Mouse (Mus musculus): ENCODE measurements around the gene Focad. TPM values are rescaled to one million over a fixed set of nuclear protein-coding genes. Genes with fewer than 3 reads are reported as not detected.
A peak's percentile ranks its signal among the peaks of the same experiment; 100 is the strongest.

Gene Focad
- total RNA-seq, 2 experiments from 2014 or later: 43.5 to 50.1 TPM

GRCm38 (mm10) chr4:88138366-88138917 lies 44.0 kb downstream of the Focad start:
- DNase-seq (ENCODE audit: extremely low spot score in 1 of 2, low spot score in 2 of 2): no peak
- intact Hi-C loops (cut with DNase I): no loop called here

GRCm38 (mm10) chr4:88149462-88149861 lies 55.0 kb downstream of the Focad start:
- no peak for DNase-seq (ENCODE audit: extremely low spot score in 1 of 2, low spot score in 2 of 2)

GRCm38 (mm10) chr4:88155490-88156160 lies 61.2 kb downstream of the Focad start:
- intact Hi-C loops (cut with DNase I): loop anchor here (5.0 kb wide), 1 partner anchor 63 kb away; the partner anchor contains the start of gene Focad
- no peak for DNase-seq (ENCODE audit: extremely low spot score in 1 of 2, low spot score in 2 of 2)

More at GRCm38 (mm10) chr4:88149462-88149861, 55.0 kb downstream of the Focad start:
- intact Hi-C loops (cut with DNase I): no loop called here

GRCm38 (mm10) chr4:88156961-88157360 lies 62.5 kb downstream of the Focad start:
- no peak for DNase-seq (ENCODE audit: extremely low spot score in 1 of 2, low spot score in 2 of 2)
- intact Hi-C loops (cut with DNase I): loop anchor here (5.0 kb wide), 1 partner anchor 65 kb away; the partner anchor contains the start of gene Focad

- intact Hi-C loops (cut with DNase I): loop anchor here (5.0 kb wide), 1 partner anchor 65 kb away; the partner anchor contains the start of gene Focad
- no peak for DNase-seq (ENCODE audit: extremely low spot score in 1 of 2, low spot score in 2 of 2)
Measured at GRCm38 (mm10) chr4:88157644-88158043, 63.2 kb downstream of the Focad start.

- no peak for DNase-seq (ENCODE audit: extremely low spot score in 1 of 2, low spot score in 2 of 2)
- intact Hi-C loops (cut with DNase I): loop anchor here (5.0 kb wide), 1 partner anchor 67 kb away; the partner anchor contains the start of gene Focad
Measured at GRCm38 (mm10) chr4:88159256-88159655, 64.8 kb downstream of the Focad start.

DNA sequence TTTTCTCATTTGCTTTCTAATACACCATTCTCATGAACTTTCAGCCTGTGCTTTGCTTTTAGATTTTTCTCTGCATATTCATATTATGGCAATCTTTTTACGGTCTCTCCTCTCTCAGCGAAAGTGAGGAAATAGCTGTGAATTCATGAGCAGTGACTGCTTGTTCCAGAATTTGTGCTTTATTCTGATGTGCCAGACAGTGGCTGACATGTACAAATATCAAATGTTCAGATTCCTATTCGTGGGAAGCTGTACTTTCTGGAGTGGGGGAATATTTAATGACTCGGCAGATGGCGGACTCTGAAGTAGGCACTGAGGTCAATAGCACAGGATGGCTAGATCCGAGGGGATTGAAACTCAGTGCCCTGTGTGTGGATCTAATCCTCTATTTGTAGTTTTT lies 65.3 kb downstream of the Focad start:
- intact Hi-C loops (cut with DNase I): loop anchor here (5.0 kb wide), 1 partner anchor 67 kb away; the partner anchor contains the start of gene Focad
- DNase-seq (ENCODE audit: extremely low spot score in 1 of 2, low spot score in 2 of 2): no peak

DNA sequence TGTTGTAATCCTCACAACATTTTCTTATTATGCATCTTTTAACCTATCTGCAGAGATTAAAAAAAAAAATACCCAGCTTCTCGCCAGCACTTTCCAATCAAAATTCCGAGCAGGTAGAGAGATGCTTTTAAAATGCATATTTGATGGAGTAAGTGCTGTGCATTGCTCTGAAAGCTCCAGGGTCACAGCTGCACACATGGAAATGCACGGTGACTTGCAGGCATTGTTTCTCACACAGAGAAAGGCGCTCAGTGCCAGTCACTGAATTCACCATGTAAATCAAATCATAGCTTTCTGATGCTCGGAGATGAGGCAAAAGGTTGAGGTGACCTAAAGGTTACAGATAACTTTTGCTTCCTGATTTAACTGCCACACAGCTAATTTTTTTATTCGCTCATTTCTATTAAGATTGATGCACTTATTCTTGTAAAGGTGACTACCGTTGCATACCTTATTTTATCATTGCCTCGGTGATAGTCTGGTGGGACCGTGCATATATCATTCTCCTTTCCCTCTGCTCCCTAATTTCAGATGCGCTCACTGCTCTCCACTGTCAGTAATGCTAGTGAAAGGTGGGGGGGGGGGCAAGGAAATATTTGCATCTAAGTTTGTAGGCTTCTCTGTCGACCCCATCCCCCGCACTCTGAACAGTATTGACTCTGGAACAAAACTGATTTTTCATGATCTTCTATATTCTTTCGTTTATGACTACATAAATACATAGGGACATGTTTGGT lies 69.2 kb downstream of the Focad start:
- intact Hi-C loops (cut with DNase I): no loop called here
- DNase-seq (ENCODE audit: extremely low spot score in 1 of 2, low spot score in 2 of 2): no peak

DNA sequence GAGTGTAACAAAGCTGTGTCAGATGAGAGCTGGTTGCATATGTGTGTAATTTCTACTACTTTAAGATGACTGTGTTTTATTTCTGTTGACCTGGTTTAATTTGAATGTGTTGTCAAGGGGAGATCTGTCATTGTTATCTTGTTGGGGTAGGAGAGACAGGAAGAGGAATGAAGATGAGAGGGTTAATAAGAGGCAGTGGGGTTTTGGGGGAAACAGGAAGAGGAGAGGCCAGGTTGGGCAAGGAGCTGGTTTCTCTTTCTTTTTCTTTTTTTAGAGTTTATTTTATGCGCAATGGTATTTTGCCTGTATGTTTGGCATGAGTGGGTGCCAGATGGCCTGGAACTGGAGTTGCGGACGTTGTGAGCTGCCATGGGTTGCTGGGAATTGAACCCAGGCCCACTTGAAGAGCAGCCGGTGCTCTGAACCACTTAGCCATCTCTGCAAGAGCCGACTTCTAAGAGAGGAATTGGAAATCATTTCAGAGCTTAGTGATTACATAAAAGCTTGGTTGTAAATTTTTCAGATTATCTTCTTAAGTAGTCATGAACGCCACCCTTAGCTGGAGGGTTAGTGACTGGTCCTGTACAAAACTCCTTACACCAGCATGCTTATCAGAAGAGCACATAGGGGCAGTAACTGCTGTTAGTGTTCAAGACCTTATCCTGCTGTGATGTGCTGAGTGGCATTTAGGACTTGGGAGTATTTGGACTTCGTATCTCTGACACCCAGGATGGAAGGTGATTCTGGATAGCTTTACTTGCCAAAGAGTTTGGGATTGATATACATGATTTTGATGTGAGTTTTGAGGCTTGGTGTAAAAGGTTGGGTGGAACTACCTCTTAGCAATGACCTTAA lies 72.8 kb downstream of the Focad start:
- intact Hi-C loops (cut with DNase I): no loop called here
- DNase-seq (ENCODE audit: extremely low spot score in 1 of 2, low spot score in 2 of 2): no peak

DNA sequence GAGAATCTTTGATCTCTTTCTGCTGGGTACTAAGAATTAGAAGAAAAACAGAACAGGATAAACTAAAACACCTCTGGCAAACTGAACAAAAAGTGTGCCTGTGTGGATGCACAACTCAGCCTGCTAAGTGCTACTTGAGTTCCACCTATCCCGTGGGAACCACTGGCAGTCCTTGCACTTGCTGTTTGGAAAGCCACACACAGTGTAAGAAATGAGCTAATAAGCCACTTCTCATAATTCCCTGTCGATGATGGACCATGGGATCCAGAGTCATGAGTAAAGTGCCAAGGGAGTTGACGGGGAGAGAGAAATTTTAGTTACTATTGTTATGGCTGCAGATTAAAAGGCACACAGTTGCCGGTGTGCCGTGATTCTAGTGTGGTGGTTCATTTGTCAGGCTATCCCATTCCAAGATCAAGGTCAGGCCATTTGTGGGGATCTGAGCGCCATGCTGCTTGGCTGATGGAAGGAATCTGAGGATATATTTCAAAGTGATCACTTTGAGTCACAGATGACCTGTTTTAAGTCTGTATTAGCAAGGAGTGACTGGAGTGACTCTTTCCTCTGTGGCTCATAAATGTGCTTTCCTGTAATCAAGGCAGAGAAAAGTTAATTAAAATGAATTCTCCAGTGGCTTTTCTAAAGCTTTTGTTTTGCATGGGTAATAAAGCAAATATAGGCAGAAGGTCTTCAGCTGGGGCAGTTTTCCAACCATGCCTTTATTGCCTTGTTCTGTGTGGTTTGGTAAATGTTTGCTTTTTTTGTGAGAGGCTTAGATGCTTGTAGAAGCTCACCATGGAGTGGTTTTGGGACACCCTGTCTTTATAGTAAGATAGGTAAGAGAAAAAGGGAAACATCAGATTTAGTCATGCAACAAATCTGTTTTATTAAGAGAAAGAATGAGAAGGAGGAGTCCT lies 80.9 kb downstream of the Focad start:
- intact Hi-C loops (cut with DNase I): no loop called here

DNA sequence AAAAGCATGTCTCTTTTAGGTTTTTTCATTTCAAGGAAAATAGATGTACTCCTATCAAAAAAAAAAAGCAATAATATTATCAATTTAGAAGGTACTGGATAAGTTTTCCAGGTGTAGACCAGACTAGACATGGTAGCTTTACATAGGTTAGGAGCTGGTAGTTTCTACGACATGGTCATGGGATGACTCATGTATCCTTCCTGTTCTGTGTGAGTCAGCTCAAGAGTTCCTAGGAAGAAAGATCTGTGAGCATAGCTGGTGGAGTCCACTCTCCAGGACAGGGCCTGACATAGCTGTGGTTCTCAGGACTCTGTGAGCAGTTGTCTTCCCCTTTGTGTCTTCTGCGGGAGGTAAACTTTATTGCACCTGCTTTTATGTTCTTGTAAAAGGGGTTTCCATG lies 84.9 kb downstream of the Focad start:
- intact Hi-C loops (cut with DNase I): no loop called here
- DNase-seq (ENCODE audit: extremely low spot score in 1 of 2, low spot score in 2 of 2): no peak

More for the DNA sequence above, 80.9 kb downstream of the Focad start:
- no peak for DNase-seq (ENCODE audit: extremely low spot score in 1 of 2, low spot score in 2 of 2)

DNA sequence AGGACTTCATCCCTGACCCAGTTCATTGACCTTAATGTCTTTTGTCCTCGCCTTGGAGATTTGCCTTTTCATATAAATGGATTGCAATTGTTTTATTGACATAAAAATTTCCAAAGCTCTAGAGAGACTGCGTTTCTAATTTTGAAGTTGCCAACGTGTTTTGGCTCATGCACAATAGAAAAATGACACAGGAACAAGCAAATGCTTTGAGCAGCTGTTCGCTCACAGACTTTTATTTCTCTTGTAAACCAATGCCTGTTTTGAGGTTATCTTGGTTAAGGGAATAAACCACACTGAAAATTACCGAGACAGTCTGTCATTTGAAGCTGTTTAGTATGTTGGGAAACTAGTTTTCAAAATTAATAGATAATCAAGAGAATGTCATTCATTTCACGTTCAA lies 89.9 kb downstream of the Focad start:
- no peak for DNase-seq (ENCODE audit: extremely low spot score in 1 of 2, low spot score in 2 of 2)
- intact Hi-C loops (cut with DNase I): no loop called here

DNA sequence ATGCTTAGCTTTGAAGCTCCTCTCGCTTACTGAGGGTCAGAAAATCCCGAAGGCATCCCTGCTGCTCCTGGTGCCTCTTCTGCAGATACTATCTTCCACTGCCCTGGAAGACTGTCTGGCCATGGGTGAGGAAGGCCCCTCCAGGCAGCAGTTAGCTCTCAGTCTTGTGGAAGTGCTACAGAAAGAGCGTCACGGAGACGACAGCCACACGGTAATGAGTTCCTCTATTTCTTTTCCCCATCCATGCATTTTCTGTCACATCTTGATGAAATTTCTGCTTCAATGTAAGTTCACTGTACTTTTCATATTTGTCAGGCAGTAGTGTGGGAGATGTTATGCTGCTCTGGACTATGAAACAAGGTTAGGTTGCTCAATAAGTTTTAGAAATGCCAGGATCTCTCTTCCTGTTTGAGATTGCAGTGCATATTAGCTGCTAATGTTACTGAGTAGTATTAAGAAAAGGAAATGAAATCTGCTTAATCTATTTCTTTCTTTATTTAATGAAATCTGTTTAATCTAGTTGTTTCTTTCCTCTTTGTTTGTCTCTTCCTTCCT lies 91.5 kb downstream of the Focad start:
- intact Hi-C loops (cut with DNase I): no loop called here
- no peak for DNase-seq (ENCODE audit: extremely low spot score in 1 of 2, low spot score in 2 of 2)

DNA sequence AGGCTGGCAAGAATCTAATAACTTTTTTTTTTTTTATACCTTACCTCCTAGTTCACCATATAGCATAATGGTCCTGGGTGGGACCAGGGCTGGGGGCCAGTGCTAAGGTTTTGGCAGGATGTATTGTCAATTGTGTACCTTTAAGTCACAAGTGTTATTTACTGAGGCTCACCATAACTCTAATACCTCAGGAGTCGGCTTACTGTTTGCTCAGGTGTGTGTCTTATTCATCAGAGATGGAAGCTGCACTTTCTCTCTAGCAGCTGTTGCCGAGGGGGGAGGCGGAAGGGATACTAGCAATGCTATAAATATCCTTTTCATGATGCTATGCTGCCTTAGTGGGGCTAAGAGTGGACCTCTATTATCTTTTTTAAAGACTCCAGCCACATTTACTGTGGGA lies 93.2 kb downstream of the Focad start:
- intact Hi-C loops (cut with DNase I): no loop called here
- no peak for DNase-seq (ENCODE audit: extremely low spot score in 1 of 2, low spot score in 2 of 2)

DNA sequence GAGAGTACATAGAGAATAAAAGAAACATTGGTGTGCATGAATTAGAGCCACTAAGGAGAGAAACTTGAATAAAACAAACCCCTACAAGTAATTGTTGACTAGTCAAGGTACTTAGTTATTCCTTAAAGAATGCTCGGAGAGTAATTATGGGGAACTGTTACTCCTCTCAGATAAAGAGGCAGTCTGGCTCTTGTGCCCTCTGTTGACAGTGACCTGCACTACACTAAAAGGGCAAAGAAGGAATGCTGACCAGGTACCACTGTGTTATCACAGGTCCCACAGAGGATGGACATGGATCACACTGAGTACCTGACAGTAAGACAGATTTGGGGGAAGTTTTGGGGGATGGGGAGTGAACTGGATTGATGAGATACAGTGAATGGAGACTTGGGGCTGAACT lies 95.1 kb downstream of the Focad start:
- no peak for DNase-seq (ENCODE audit: extremely low spot score in 1 of 2, low spot score in 2 of 2)
- intact Hi-C loops (cut with DNase I): no loop called here

GRCm38 (mm10) chr4:88194256-88194655 lies 99.8 kb downstream of the Focad start:
- DNase-seq (ENCODE audit: extremely low spot score in 1 of 2, low spot score in 2 of 2): no peak
- intact Hi-C loops (cut with DNase I): no loop called here

- DNase-seq (ENCODE audit: extremely low spot score in 1 of 2, low spot score in 2 of 2): peak in 1 of 2 experiments; percentile 64
- intact Hi-C loops (cut with DNase I): no loop called here
Measured at GRCm38 (mm10) chr4:88195898-88196495, 101.6 kb downstream of the Focad start.

Data from left cerebral cortex, postnatal 10 days (tissue).